Mouse (Mus musculus): ENCODE measurements around the gene Orm2.

The Orm2 gene

GRCm38 (mm10) chr4:63362150-63362549 is at the start of gene Orm2:
TSS of gene Orm2 (plus strand) at chr4:63362449.
- DNase-seq (ENCODE audit: extremely low spot score), result no peak

- no peak for DNase-seq (ENCODE audit: extremely low spot score)
These were observed 48.2 kb upstream of the Orm2 start for GRCm38 (mm10) chr4:63314063-63314462.

- no peak for DNase-seq (ENCODE audit: extremely low spot score)
These were observed 46.0 kb upstream of the Orm2 start for GRCm38 (mm10) chr4:63316076-63316746.

GRCm38 (mm10) chr4:63319566-63319965 is 42.7 kb upstream of the Orm2 start:
- peak; percentile 40 for DNase-seq (ENCODE audit: extremely low spot score)

GRCm38 (mm10) chr4:63323275-63323815 is 38.9 kb upstream of the Orm2 start:
- DNase-seq (ENCODE audit: extremely low spot score), result no peak

GRCm38 (mm10) chr4:63333403-63333802 is 28.8 kb upstream of the Orm2 start:
- no peak for DNase-seq (ENCODE audit: extremely low spot score)

- DNase-seq (ENCODE audit: extremely low spot score), result no peak
These were observed 23.7 kb upstream of the Orm2 start for GRCm38 (mm10) chr4:63338414-63339076.

GRCm38 (mm10) chr4:63342491-63342890 is 19.8 kb upstream of the Orm2 start:
- DNase-seq (ENCODE audit: extremely low spot score), result no peak

- DNase-seq (ENCODE audit: extremely low spot score), result no peak
These were observed 18.6 kb upstream of the Orm2 start for GRCm38 (mm10) chr4:63343608-63344007.

- DNase-seq (ENCODE audit: extremely low spot score), result no peak
These were observed 18.0 kb upstream of the Orm2 start, which contains the start of gene Orm1 for GRCm38 (mm10) chr4:63344295-63344694. TSS of gene Orm1 (plus strand) at chr4:63344560.

- DNase-seq (ENCODE audit: extremely low spot score), result no peak
These were observed 17.0 kb upstream of the Orm2 start for GRCm38 (mm10) chr4:63345261-63345660.

- DNase-seq (ENCODE audit: extremely low spot score), result no peak
These were observed 15.6 kb upstream of the Orm2 start for GRCm38 (mm10) chr4:63346659-63347058.

GRCm38 (mm10) chr4:63348524-63348923 is 13.7 kb upstream of the Orm2 start:
- no peak for DNase-seq (ENCODE audit: extremely low spot score)

GRCm38 (mm10) chr4:63355877-63356665 is 6.2 kb upstream of the Orm2 start, which contains the start of gene Orm3:
TSS of gene Orm3 (plus strand) at chr4:63356162.
- no peak for DNase-seq (ENCODE audit: extremely low spot score)

GRCm38 (mm10) chr4:63356981-63357570 is 5.2 kb upstream of the Orm2 start:
- DNase-seq (ENCODE audit: extremely low spot score), result no peak

GRCm38 (mm10) chr4:63359861-63360260 is 2.4 kb upstream of the Orm2 start:
- no peak for DNase-seq (ENCODE audit: extremely low spot score)

GRCm38 (mm10) chr4:63368577-63368976 is 6.3 kb downstream of the Orm2 start:
- DNase-seq (ENCODE audit: extremely low spot score), result peak; percentile 81

- DNase-seq (ENCODE audit: extremely low spot score), result no peak
These were observed 8.6 kb downstream of the Orm2 start for GRCm38 (mm10) chr4:63370897-63371296.

- DNase-seq (ENCODE audit: extremely low spot score), result peak; percentile 36
These were observed 9.6 kb downstream of the Orm2 start for GRCm38 (mm10) chr4:63371890-63372289.

- DNase-seq (ENCODE audit: extremely low spot score), result no peak
These were observed 11.2 kb downstream of the Orm2 start for GRCm38 (mm10) chr4:63373404-63373803.

GRCm38 (mm10) chr4:63374331-63374730 is 12.1 kb downstream of the Orm2 start:
- no peak for DNase-seq (ENCODE audit: extremely low spot score)

GRCm38 (mm10) chr4:63375367-63375766 is 13.1 kb downstream of the Orm2 start:
- DNase-seq (ENCODE audit: extremely low spot score), result no peak
